18 mouse cellular contexts compared by ENCODE assay signal in the genomic region with DNA sequence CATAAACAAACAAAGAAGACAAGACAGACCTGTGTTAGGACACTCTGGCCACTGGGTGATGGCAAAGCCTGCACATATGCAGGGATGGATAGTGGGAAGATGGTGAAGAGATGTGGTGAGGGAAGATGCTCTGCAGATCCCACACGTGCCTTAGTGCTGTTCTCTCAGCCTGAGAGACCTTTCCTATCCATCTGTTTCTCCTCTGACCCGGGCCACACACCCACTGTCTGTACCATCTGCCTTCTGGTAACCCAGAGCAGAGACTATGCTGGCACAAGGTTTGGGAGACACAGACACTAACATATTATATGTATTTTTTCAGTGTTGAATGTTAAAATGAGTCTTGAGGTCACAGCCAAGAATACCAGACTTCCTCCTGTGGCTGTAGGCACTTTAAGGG.
DNase-seq lines count a peak whose midpoint lies in the region; ATAC-seq lines count a peak whose summit lies in the region.
"Had no signal": no experiment of that assay in that cellular context is flagged by ENCODE, and none has a peak within 500 bp of the region (broad histone marks: within the 10 kb centered on the region; RNA-seq: fewer than 3 reads in every experiment).

No protein-coding gene starts in this region.

- whole genome bisulfite sequencing in forebrain, embryonic 10.5 days: 77% methylated on average over 2 of the region's 2 CpGs
- WGBS in forebrain, embryonic 16.5 days: 77% methylated on average over 2 of the region's 2 CpGs

- peak; percentile 52 for DNase-seq in cerebellum, adult 11 months
- peak; percentile 59 to 77 for DNase-seq in cerebellum, adult 18-20 months
- peak; percentile 75 for DNase-seq in cerebellum, adult 9-11 months
- peak; percentile 48 to 57 for DNase-seq in cerebellum, postnatal 36 days
- no peak for DNase-seq in heart, adult 9 months (ENCODE audit: low spot score in 2 of 2)
- no peak for DNase-seq in forebrain, embryonic 10.5 days (ENCODE audit: extremely low spot score, low spot score)
- DNase-seq: adrenal gland, adult 8-10 months; adrenal gland, postnatal 36 days; gastrocnemius, postnatal 10 days; heart, adult 2 months; kidney, adult 18-20 months had no signal

- no peak overlapping the region for H3K4me2 ChIP-seq in forebrain, embryonic 16.5 days (ENCODE audit: low read length)
- H3K4me2 ChIP-seq: embryonic facial prominence, embryonic 13.5 days; heart, embryonic 12.5 days; hindbrain, embryonic 14.5 days; intestine, embryonic 15.5 days had no signal

- no peaks in the 10 kb centered on the region for H3K4me1 ChIP-seq in forebrain, embryonic 10.5 days
- H3K4me1 ChIP-seq in forebrain, embryonic 16.5 days (replicated peaks; ENCODE audit: control insufficient read depth, insufficient read depth, low read length): no peaks in the 10 kb centered on the region
- H3K4me1 ChIP-seq: embryonic facial prominence, embryonic 13.5 days; hindbrain, embryonic 10.5 days; intestine, embryonic 15.5 days had no signal

- ATAC-seq in forebrain, embryonic 16.5 days: no peak
- ATAC-seq: forebrain, embryonic 14.5 days; intestine, embryonic 15.5 days had no signal

- no peak overlapping the region for H3K9ac ChIP-seq in forebrain, embryonic 16.5 days (replicated peaks; ENCODE audit: low read depth, low read length)
- H3K9ac ChIP-seq: embryonic facial prominence, embryonic 13.5 days; heart, embryonic 12.5 days; hindbrain, embryonic 14.5 days; intestine, embryonic 15.5 days had no signal

- H3K9me3 ChIP-seq in forebrain, embryonic 10.5 days: no peaks in the 10 kb centered on the region
- H3K9me3 ChIP-seq in forebrain, embryonic 16.5 days (ENCODE audit: control insufficient read depth, low read length): no peaks in the 10 kb centered on the region
- H3K9me3 ChIP-seq: embryonic facial prominence, embryonic 13.5 days; heart, embryonic 12.5 days; hindbrain, embryonic 10.5 days; intestine, embryonic 15.5 days had no signal

- no peaks in the 10 kb centered on the region for H3K36me3 ChIP-seq in forebrain, embryonic 10.5 days (replicated peaks)
- no peaks in the 10 kb centered on the region for H3K36me3 ChIP-seq in forebrain, embryonic 16.5 days (ENCODE audit: control insufficient read depth, insufficient read depth)
- H3K36me3 ChIP-seq: embryonic facial prominence, embryonic 13.5 days; hindbrain, embryonic 10.5 days; intestine, embryonic 15.5 days had no signal

- no peak overlapping the region for H3K4me3 ChIP-seq in forebrain, embryonic 10.5 days
- no peak overlapping the region for H3K4me3 ChIP-seq in forebrain, embryonic 16.5 days (replicated peaks; ENCODE audit: low read length)
- H3K4me3 ChIP-seq: embryonic facial prominence, embryonic 13.5 days; heart, adult 2 months; heart, embryonic 12.5 days; hindbrain, embryonic 10.5 days; intestine, embryonic 15.5 days had no signal

- no peaks in the 10 kb centered on the region for H3K27me3 ChIP-seq in forebrain, embryonic 10.5 days (ENCODE audit: poor library complexity, severe bottlenecking)
- H3K27me3 ChIP-seq in forebrain, embryonic 16.5 days (replicated peaks; ENCODE audit: control insufficient read depth, insufficient read depth, low read length): no peaks in the 10 kb centered on the region
- H3K27me3 ChIP-seq: embryonic facial prominence, embryonic 13.5 days; heart, embryonic 12.5 days; intestine, embryonic 15.5 days had no signal

- no peak overlapping the region for H3K27ac ChIP-seq in forebrain, embryonic 10.5 days
- no peak overlapping the region for H3K27ac ChIP-seq in forebrain, embryonic 16.5 days (ENCODE audit: low read length)
- H3K27ac ChIP-seq: embryonic facial prominence, embryonic 13.5 days; heart, adult 2 months; hindbrain, embryonic 10.5 days; hindbrain, embryonic 14.5 days; intestine, embryonic 15.5 days had no signal

Comparison
In these comparisons a context has a peak if more than half of its experiments do, and no peak if none do; other contexts are left out.
1. DNase-seq: peak in cerebellum, adult 11 months (single experiment), cerebellum, adult 18-20 months (2 of 2), cerebellum, adult 9-11 months (single experiment) and cerebellum, postnatal 36 days (2 of 2); none in heart, adult 9 months (0 of 2) and forebrain, embryonic 10.5 days (single experiment).